Mouse (Mus musculus) lung, adult 2 months (tissue): ENCODE data around the gene Arhgap27.

Experiments
- CTCF ChIP-seq: fragments of 200-500 bp; IDR thresholded peaks from 2 replicates; pipeline ENCODE4 v1.5.1; 2011; ENCODE audit warnings: mild to moderate bottlenecking, low read length, control low read depth; ENCODE audit not compliant: insufficient read depth
- POLR2A ChIP-seq: fragments of 200-500 bp; IDR thresholded peaks from 2 replicates; pipeline ENCODE4 v1.6.1; 2011; ENCODE audit warnings: low read depth, mild to moderate bottlenecking, control low read depth, low read length, borderline replicate concordance; ENCODE audit errors: extremely low read depth

DNA sequence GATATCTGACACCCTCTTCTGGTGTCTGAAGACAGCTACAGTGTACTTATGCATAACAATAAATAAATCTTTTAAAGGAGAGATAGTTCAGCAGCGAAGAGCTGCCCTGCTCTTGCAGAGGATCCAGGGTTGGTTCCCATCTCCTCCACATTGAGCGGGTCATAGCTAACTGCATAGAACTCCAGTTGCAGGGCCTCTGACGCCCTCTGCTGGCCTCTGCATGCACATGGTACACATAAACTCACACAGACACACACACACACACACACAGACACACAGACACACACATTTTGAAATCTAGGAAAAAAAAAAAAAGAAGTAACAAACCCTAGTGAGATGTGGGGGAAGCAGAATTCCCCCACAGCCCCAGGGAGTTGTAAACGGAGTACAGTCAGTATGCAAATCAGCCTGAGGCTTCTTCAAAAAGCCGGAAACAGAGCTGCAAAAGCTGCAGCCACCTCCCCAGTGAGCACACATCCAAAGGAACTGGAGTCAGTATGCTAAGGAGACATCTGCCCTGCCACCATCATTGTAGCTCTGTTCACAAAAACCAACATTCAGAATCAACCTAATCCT, 11.2 kb downstream of the Arhgap27 start:
- TF ChIP-seq CTCF (no peak), POLR2A (no peak)
